Mouse (Mus musculus): ENCODE data around the gene Mpst. TPM values are rescaled to one million over a fixed set of nuclear protein-coding genes. Genes with fewer than 3 reads are reported as not detected.

Mpst gene
- polyA plus RNA-seq, 1 experiment from 2014 or later = 2.7 TPM

- Histone ChIP-seq H3K27ac (ENCODE audit: low read depth, low read length) (no peak overlapping the region), H3K27me3 (ENCODE audit: control insufficient read depth, insufficient read depth, low read length) (no peaks in the 10 kb centered on the region), H3K9me3 (ENCODE audit: control insufficient read depth, low read length) (no peaks in the 10 kb centered on the region), H3K4me1 (replicated peaks; ENCODE audit: control insufficient read depth, insufficient read depth, low read length) (no peaks in the 10 kb centered on the region), H3K36me3 (ENCODE audit: control insufficient read depth, insufficient read depth, low read length) (no peaks in the 10 kb centered on the region), H3K4me3 (ENCODE audit: low read depth, low read length) (no peak overlapping the region), H3K9ac (ENCODE audit: low read depth, low read length) (no peak overlapping the region), H3K4me2 (replicated peaks; ENCODE audit: low read depth, low read length) (no peak overlapping the region)
- 83% methylated on average over 2 of the region's 2 CpGs for WGBS
- ATAC-seq (ENCODE audit: low FRiP score) = no peak
- no peak for DNase-seq (ENCODE audit: low spot score)
Measured at GRCm38 (mm10) chr15:78462981-78463380, 56.8 kb downstream of the Mpst start.

Other genes starting within 250 kb of the Mpst start
- gene Ift27, start 232.3 kb upstream of the Mpst start, polyA plus RNA-seq (2014; fragmentation: Nextera tagmentation; extraction: Ambion mirVana) = 128 and 135 TPM in 2 replicates
- gene Pvalb, start 200.0 kb upstream of the Mpst start, polyA plus RNA-seq (2014; fragmentation: Nextera tagmentation; extraction: Ambion mirVana) = 1.2 and 1.7 TPM in 2 replicates
- 6.9 and 7.9 TPM in 2 replicates for gene Ncf4, start 161.6 kb upstream of the Mpst start, polyA plus RNA-seq (2014; fragmentation: Nextera tagmentation; extraction: Ambion mirVana)
- 0.34 and 0.39 TPM in 2 replicates for gene Csf2rb2, start 100.7 kb upstream of the Mpst start, polyA plus RNA-seq (2014; fragmentation: Nextera tagmentation; extraction: Ambion mirVana)
- 1.3 and 1.9 TPM in 2 replicates for gene Csf2rb, start 80.7 kb upstream of the Mpst start, polyA plus RNA-seq (2014; fragmentation: Nextera tagmentation; extraction: Ambion mirVana)
- not detected in 2 replicates for gene Tex33, start 10.5 kb upstream of the Mpst start, polyA plus RNA-seq (2014; fragmentation: Nextera tagmentation; extraction: Ambion mirVana)
- gene Tst, start 509 bp upstream of the Mpst start, polyA plus RNA-seq (2014; fragmentation: Nextera tagmentation; extraction: Ambion mirVana) = 8.5 TPM in 2 replicates
- gene Kctd17, start 22.1 kb downstream of the Mpst start, polyA plus RNA-seq (2014; fragmentation: Nextera tagmentation; extraction: Ambion mirVana) = 62.7 and 65.8 TPM in 2 replicates
- gene Tmprss6, start 62.2 kb downstream of the Mpst start, polyA plus RNA-seq (2014; fragmentation: Nextera tagmentation; extraction: Ambion mirVana) = 0.05 and 0.24 TPM in 2 replicates
- not detected in 2 replicates for gene Il2rb, start 88.9 kb downstream of the Mpst start, polyA plus RNA-seq (2014; fragmentation: Nextera tagmentation; extraction: Ambion mirVana)
- gene C1qtnf6, start 125.0 kb downstream of the Mpst start, polyA plus RNA-seq (2014; fragmentation: Nextera tagmentation; extraction: Ambion mirVana) = 11.8 and 12.4 TPM in 2 replicates
- gene Sstr3, start 138.3 kb downstream of the Mpst start, polyA plus RNA-seq (2014; fragmentation: Nextera tagmentation; extraction: Ambion mirVana) = 0.10 and 0.22 TPM in 2 replicates
- gene Rac2, start 166.4 kb downstream of the Mpst start, polyA plus RNA-seq (2014; fragmentation: Nextera tagmentation; extraction: Ambion mirVana) = 6.4 and 7.6 TPM in 2 replicates
- 2.1 and 4.4 TPM in 2 replicates for gene Cyth4, start 190.6 kb downstream of the Mpst start, polyA plus RNA-seq (2014; fragmentation: Nextera tagmentation; extraction: Ambion mirVana)

Data from hindbrain, embryonic 11.5 days (tissue).